Mouse (Mus musculus) testis, adult 2 months (tissue): ENCODE measurements around the gene Traf5. TPM values are rescaled to one million over a fixed set of nuclear protein-coding genes. Genes with fewer than 3 reads are reported as not detected.

Experiments used
- H3K27ac ChIP-seq: fragments of 200-500 bp; 2 replicates; pipeline ENCODE4 v1.5.1; 2012; ENCODE audit warnings: low read depth, low read length; ENCODE audit not compliant: control insufficient read depth, insufficient read depth
- H3K27me3 ChIP-seq: fragments of 200-500 bp; 2 replicates; pipeline ENCODE4 v1.6.1; 2012; ENCODE audit warnings: mild to moderate bottlenecking, low read length, moderate library complexity; ENCODE audit not compliant: control insufficient read depth, insufficient read depth
- H3K36me3 ChIP-seq: fragments of 200-500 bp; 2 replicates; pipeline ENCODE4 v1.6.1; 2012; ENCODE audit warnings: mild to moderate bottlenecking, low read length; ENCODE audit not compliant: control insufficient read depth, insufficient read depth
- H3K4me1 ChIP-seq: fragments of 200-500 bp; 2 replicates; pipeline ENCODE4 v1.6.1; 2012; ENCODE audit warnings: low read length; ENCODE audit not compliant: control insufficient read depth, insufficient read depth
- H3K4me3 ChIP-seq: fragments of 200-500 bp; 2 replicates; pipeline ENCODE4 v1.5.1; 2012; ENCODE audit warnings: low read depth, mild to moderate bottlenecking, low read length, moderate library complexity, mixed read lengths; ENCODE audit not compliant: control insufficient read depth
- CTCF ChIP-seq: fragments of 200-500 bp; IDR thresholded peaks from 2 replicates; pipeline ENCODE4 v1.5.1; 2012; ENCODE audit warnings: low read depth, mild to moderate bottlenecking, inconsistent platforms, low read length, moderate library complexity; ENCODE audit not compliant: control insufficient read depth, insufficient read depth, insufficient replicate concordance
- POLR2A ChIP-seq: fragments of 200-500 bp; IDR thresholded peaks from 2 replicates; pipeline ENCODE4 v1.6.1; 2012; ENCODE audit warnings: low read depth, mild to moderate bottlenecking, inconsistent platforms, low read length, moderate library complexity; ENCODE audit not compliant: control insufficient read depth
- polyA plus RNA-seq: library from polyadenylated mRNA; depleted of rRNA; stranded (reverse); fragments of >200 nt; gene quantifications from 2 replicates; pipeline ENCODE4 v1.2.3, GENCODE M21; 2012

The Traf5 gene
- polyA plus RNA-seq, 1 experiment = 1.6 TPM

DNA sequence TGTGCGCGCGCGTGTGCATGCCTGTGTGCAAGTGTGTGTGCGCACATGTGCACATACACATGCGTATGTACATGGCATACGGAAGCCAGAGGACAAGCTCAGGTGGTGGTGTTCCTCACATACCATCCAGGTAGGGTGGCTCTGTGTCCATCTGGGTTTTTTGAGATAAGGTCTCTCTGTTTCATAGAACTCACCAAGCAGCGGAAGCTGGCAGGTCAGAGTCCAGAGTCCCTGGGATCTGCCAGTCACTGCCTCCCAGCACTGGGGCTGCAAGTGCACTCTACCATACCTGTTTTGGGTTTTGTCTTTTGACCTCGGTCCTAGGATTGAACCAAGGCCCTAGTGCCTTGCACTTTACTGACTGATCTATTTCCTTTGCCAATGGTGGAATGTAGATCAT is 11.7 kb upstream of the Traf5 start:
- no peaks in the 10 kb centered on the region for H3K4me1 ChIP-seq
- H3K4me3 ChIP-seq = no peak overlapping the region
- no peak for TF ChIP-seq POLR2A
- TF ChIP-seq CTCF = no peak
- H3K27me3 ChIP-seq = no peaks in the 10 kb centered on the region
- no peak overlapping the region for H3K27ac ChIP-seq
- H3K36me3 ChIP-seq = no peaks in the 10 kb centered on the region; the same call in 1 of the 2 replicates

DNA sequence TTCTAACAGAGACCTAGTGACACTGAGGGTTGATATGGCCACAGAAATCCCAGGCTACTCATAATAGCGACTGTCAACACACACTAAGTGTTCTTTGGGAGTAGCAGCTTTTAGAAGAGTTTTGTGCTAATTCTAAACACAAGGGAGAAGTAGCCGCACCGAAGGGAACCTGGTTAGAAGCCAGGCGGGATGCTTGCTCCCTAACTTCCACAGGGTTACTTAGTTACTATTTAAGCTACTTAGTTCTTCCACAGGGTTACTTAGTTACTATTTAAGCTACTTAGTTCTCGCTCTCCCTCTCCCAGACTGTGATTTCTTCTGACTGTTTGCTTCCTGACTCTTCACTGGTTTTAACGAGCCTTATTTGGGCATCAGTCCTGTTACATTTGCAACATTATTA is 10.8 kb upstream of the Traf5 start:
- Histone ChIP-seq H3K27me3 (no peaks in the 10 kb centered on the region), H3K4me3 (no peak overlapping the region), H3K36me3 (no peaks in the 10 kb centered on the region; the same call in 1 of the 2 replicates), H3K4me1 (no peaks in the 10 kb centered on the region), H3K27ac (no peak overlapping the region)
- TF ChIP-seq CTCF = no peak
- no peak for TF ChIP-seq POLR2A

DNA sequence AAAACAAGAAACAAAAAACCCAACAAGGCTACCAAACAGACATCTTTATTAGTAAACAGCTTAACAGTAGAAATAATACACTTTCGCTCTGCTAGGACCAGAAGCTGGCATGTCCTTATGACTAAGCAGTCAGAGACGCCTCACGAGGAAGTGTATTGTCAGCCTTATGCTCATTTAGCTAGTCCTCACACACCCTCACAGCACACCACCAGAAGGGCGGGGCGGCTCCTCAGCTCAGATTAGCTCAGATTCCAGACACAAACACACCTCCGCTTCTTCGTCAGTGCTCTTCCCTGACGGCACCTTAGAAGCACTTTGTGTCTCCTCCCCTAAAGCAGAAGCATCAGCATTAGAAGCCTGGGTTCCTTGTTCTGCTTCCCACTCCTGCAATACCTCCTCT is 9.0 kb upstream of the Traf5 start:
- Histone ChIP-seq H3K27ac (no peak overlapping the region), H3K4me1 (no peaks in the 10 kb centered on the region), H3K4me3 (no peak overlapping the region), H3K27me3 (no peaks in the 10 kb centered on the region), H3K36me3 (no peaks in the 10 kb centered on the region; the same call in 1 of the 2 replicates)
- no peak for TF ChIP-seq POLR2A
- no peak for TF ChIP-seq CTCF

DNA sequence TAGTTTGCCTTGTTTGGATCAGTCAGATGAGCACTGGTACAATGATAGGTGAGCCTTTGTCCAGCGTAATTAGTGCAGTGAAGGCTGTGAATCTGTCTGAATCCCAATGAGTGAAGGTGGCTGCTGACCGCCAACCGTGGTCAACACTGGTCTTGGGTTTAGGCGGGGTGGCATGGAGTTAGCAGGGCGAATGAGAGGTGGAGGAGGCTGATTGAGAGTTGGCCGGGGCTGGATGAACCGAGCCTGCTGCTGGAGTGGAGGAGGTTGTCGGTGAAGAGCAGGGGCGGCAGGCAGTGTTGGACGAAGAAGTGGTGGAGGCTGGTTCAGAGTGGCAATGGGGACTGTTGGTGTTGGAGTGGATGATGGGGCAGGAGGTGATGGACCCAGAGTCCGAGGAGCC is 8.4 kb upstream of the Traf5 start:
- H3K4me1 ChIP-seq = no peaks in the 10 kb centered on the region
- H3K36me3 ChIP-seq = no peaks in the 10 kb centered on the region; the same call in 1 of the 2 replicates
- H3K27ac ChIP-seq = no peak overlapping the region
- no peak for TF ChIP-seq CTCF
- no peak for TF ChIP-seq POLR2A
- H3K27me3 ChIP-seq = no peaks in the 10 kb centered on the region
- H3K4me3 ChIP-seq = no peak overlapping the region

DNA sequence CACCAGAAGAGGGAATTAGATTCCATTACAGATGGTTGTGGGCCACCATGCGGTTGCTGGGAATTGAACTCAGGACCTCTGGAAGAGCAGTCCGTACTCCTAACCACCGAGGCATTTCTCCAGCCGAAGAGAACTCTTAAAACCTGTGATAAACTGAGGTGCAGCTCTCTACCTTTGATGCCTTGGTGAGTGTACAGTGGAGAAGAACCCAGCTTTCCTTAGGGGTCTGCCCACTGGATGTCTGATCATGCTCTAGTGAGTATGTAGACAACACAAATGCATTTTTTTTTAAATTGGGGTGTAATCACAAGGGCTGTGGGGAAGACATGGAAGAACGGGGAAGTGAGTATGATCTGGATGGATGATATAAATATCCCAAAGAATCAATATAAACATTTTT is 3.3 kb upstream of the Traf5 start:
- H3K27ac ChIP-seq = no peak overlapping the region
- H3K4me3 ChIP-seq = no peak overlapping the region
- no peaks in the 10 kb centered on the region; the same call in 1 of the 2 replicates for H3K36me3 ChIP-seq
- no peaks in the 10 kb centered on the region for H3K27me3 ChIP-seq
- no peak for TF ChIP-seq POLR2A
- TF ChIP-seq CTCF = no peak
- H3K4me1 ChIP-seq = peaks cover 8% of the 10 kb centered on the region

DNA sequence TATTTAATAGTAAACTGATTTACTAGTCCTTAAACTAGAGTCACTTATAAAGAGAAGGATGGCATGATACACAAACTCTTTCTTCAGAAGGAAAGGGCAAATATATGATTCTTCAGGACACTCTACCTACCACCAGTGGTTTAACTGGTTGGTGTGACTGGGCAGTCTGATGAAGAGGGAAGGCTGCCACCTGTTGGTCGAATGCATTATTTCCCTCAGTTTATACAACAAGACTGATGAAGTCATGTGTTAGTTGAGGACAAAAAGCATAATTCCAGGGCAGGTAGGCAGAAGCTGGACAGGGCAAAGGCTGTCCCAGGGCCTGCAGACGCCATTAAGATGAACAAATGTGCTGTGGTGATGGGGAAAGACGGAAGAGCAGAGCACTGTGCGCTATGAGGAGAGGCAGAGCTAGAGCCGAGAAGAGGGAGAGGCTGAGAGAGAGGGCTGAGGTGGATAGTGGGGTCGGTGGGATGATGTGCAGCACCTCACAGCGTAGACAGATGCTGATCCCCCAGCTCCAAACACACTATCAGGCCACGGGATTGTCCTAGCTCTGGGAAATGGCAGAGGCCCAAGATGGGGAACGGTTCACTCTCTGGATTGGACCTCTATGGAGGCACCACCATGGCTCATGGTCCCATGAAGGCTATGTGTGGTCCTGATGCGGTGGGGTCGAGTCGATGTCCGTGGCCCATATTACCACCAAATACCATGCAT is 2.3 kb upstream of the Traf5 start:
- TF ChIP-seq POLR2A = no peak
- no peak; the same call in 1 of the 2 replicates for TF ChIP-seq CTCF
- peaks cover 8% of the 10 kb centered on the region for H3K4me1 ChIP-seq
- no peaks in the 10 kb centered on the region for H3K27me3 ChIP-seq
- no peaks in the 10 kb centered on the region for H3K36me3 ChIP-seq
- no peak overlapping the region for H3K27ac ChIP-seq
- no peak overlapping the region for H3K4me3 ChIP-seq

DNA sequence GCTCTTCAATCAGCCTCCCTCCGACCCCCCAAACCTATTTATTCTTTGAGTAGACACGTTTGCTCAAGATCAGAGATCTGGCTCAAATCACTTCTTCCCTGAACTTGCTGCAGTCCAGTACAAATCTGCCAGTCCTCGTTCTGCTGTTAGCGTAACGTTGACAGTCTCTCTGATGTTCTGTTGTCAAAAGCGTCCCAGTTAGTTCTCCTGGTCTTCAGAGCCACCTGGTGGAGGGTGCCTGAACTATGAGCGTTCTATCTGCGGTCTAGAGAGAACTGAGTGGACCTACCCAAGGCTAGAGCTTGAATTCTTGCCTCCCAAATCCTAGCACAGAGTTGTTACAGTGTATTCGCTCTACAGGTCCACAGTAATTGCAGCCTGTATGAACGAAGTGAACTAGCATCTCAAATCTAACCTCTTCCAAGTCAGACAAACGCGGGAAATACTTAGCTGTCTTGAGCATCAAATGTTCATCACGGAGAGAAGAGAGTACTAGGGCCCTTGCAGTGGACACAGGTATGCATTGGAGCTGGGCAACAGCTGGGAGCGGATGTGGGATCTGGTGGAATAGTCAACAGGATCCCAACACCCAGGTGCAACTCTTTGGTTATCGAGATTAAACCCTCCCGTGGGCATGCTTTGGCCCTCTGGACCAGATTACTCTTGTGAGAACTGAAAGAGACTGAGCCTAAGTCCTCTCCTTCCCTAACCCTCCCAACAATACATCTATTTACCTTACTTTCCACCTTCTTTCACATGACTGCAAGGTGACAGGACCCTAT is 711 bp upstream of the Traf5 start:
- Histone ChIP-seq H3K27me3 (no peaks in the 10 kb centered on the region), H3K4me3 (peak overlapping the region; percentile 91), H3K4me1 (peaks cover 8% of the 10 kb centered on the region), H3K36me3 (no peaks in the 10 kb centered on the region), H3K27ac (no peak overlapping the region)
- TF ChIP-seq CTCF (peak; percentile 38; the same call in 1 of the 2 replicates), POLR2A (no peak)
